Mouse (Mus musculus): ENCODE data around the gene Vmn2r91.
"Not testable (repeated sequence)": the region's sequence is repeated elsewhere in the genome, so short reads cannot be mapped to it uniquely, and the experiment has no call there.

The Vmn2r91 gene

DNA sequence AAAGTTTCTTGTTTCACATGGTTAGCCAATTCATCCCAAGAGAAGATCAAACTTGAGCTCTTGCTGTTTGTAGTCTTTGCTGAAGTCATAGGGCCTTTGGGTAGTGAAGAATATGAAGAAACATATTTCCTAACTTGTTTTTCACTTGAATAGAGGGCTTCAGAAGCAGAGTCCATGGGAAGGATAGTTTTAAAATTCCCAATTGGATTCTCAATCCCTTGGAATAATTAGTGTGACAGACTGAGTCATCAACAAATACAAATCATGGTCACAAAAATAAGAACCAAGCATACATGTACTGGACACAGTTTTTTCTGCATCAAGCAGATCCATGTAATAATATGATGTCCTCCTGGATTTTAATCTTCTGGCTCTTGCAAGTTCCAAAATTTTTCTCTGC lies at the start of gene Vmn2r91:
Vmn2r91 (plus strand) TSS at position 301 of the 400 bp plus-strand sequence.
- DNase-seq (ENCODE audit: low read depth, low spot score): not testable (repeated sequence)

DNA sequence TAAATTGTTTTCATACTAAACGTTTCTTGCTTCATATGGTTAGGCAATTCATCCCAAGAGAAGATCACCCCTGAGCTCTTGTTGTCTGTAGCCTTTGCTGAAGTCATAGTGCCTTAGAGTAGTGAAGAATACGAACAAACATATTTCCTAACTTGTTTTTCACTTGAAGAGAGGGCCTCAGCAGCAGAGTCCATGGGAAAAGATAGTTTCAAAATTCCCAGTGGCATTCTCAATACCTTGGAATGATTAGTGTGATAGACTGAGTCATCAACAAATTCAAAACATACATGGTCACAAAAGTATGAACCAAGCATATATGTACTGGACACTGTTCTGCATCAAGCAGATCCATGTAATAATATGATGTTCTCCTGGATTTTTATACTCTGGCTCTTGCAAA lies 35.7 kb upstream of the Vmn2r91 start, which contains the start of gene Vmn2r124:
Vmn2r124 (plus strand) TSS at position 301 of the 400 bp plus-strand sequence.
- no peak for DNase-seq (ENCODE audit: low read depth, low spot score)

DNA sequence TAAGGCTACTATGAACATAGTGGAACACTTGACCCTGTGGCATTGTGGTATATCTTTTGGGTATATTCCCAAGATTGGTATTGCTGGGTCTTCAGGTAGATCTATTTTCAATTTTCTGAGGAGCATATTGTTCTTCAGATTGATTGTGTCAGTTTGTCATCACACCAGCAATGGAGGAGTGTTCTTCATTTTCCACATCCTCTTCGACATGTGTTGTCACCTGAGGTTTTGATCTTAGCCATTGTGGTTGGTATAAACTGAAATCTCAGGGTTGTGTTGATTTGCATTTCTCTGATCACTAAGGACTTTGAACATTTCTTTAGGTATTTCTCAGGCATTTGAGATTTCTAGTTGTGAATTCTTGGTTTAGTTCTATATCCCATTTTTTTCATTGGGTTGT lies 10.8 kb downstream of the Vmn2r91 start:
- not testable (repeated sequence) for DNase-seq (ENCODE audit: low read depth, low spot score)

- not testable (repeated sequence) for DNase-seq (ENCODE audit: low read depth, low spot score)
These were observed 17.4 kb downstream of the Vmn2r91 start for GRCm38 (mm10) chr17:18102265-18102664.

DNA sequence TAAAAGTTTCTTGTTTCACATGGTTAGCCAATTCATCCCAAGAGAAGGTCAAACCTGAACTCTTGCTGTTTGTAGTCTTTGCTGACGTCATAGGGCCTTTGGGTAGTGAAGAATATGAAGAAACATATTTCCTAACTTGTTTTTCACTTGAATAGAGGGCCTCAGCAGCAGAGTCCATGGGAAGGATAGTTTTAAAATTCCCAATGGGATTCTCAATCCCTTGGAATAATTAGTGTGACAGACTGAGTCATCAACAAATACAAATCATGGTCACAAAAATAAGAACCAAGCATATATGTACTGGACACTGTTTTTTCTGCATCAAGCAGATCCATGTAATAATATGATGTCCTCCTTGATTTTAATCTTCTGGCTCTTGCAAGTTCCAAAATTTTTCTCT lies 66.8 kb downstream of the Vmn2r91 start, which contains the start of gene Vmn2r92:
Vmn2r92 (plus strand) TSS at position 301 of the 400 bp plus-strand sequence.
- not testable (repeated sequence) for DNase-seq (ENCODE audit: low read depth, low spot score)

- DNase-seq (ENCODE audit: low read depth, low spot score): not testable (repeated sequence)
These were observed 76.4 kb downstream of the Vmn2r91 start for GRCm38 (mm10) chr17:18161194-18161593.

Data from telencephalon, adult 2 months (tissue).